Mouse (Mus musculus): ENCODE measurements at regions not wholly inside any gene's neighbourhood (a gene's known extent, or its start where the extent isn't known, plus 50 kb on each side); places are given as distances from the start of the nearest gene placed in this dataset.

DNA sequence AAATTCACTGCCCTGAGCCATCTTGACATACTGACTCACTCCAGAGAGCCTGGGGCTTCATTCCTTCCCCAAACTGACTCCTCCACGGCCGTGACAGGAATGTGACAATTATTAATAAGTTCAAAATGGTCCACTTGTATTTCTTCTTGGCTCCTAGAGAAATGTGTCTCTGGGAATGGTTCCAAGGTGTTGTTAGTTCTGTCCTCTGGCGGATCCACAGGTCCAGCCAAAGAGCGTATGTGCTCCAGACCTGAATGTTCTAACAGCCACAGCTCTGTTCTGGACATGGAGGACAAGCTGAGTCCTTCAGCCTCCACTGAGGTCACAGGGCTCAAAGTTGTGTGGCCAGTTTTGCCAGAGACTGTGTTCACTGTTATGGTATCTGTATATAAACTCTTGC lies 297.5 kb upstream of the Rora start:
- no peak for TF ChIP-seq POLR2A (IDR thresholded peaks at IDR 0.05; ENCODE audit: low read depth, low read length)
- TF ChIP-seq CTCF (IDR thresholded peaks at IDR 0.05; ENCODE audit: extremely low read depth, insufficient read length, insufficient replicate concordance, low read depth, low read length), result no peak

Measured in small intestine, adult 2 months (tissue).